ENCODE assay signal across 19 mouse cellular contexts in genomic region chr1:152394956-152395515, GRCm38 (mm10). TPM values are rescaled to one million over a fixed set of nuclear protein-coding genes. Genes with fewer than 3 reads are reported as not detected.
DNase-seq lines count a peak whose midpoint lies in the region; ATAC-seq and TF ChIP-seq lines count a peak whose summit lies in the region.
"Had no signal": no experiment of that assay in that cellular context is flagged by ENCODE, and none has a peak within 500 bp of the region (broad histone marks: within the 10 kb centered on the region; RNA-seq: fewer than 3 reads in every experiment).

No protein-coding gene starts in this region.

- ATAC-seq in kidney, embryonic 16.5 days (ENCODE audit: low FRiP score, low TSS enrichment): no peak
- peak; percentile 45 for ATAC-seq in lung, embryonic 16.5 days (ENCODE audit: low read depth)
- ATAC-seq: forebrain, embryonic 14.5 days had no signal

- 55% methylated on average over 4 of the region's 4 CpGs for WGBS in kidney, embryonic 16.5 days
- 61% methylated on average over 4 of the region's 4 CpGs for WGBS in lung, embryonic 16.5 days
- WGBS in lung, adult 2 months: 71% methylated on average over 4 of the region's 4 CpGs

- H3K9me3 ChIP-seq in kidney, embryonic 16.5 days (ENCODE audit: low read length): peaks cover 10% of the 10 kb centered on the region
- peaks cover 5% of the 10 kb centered on the region for H3K9me3 ChIP-seq in lung, embryonic 16.5 days (ENCODE audit: control insufficient read depth, low read length)
- H3K9me3 ChIP-seq: embryonic facial prominence, embryonic 15.5 days had no signal

- no peak overlapping the region for H3K4me2 ChIP-seq in kidney, embryonic 16.5 days (replicated peaks; ENCODE audit: low read depth, low read length)
- H3K4me2 ChIP-seq in lung, embryonic 16.5 days (ENCODE audit: low read depth, low read length): no peak overlapping the region
- H3K4me2 ChIP-seq: embryonic facial prominence, embryonic 15.5 days; heart, embryonic 13.5 days had no signal

- TF ChIP-seq POLR2A in lung, adult 2 months (IDR thresholded peaks at IDR 0.05; ENCODE audit: borderline replicate concordance, extremely low read depth, low read depth, low read length): no peak

- DNase-seq in kidney, adult 9 months: peak; percentile 56
- DNase-seq in lung, adult 2 months: no peak
- peak; percentile 17 for DNase-seq in lung, postnatal 25 days (ENCODE audit: low spot score)
- no peak for DNase-seq in frontal cortex, postnatal 10 days (ENCODE audit: low spot score in 2 of 2)
- DNase-seq: adrenal gland, adult 2 months; adrenal gland, postnatal 25 days; cerebellum, adult 18-20 months; cerebellum, postnatal 14 days; embryo, embryonic 11 days; gastrocnemius, postnatal 36 days; heart, adult 11 months; heart, postnatal 36 days had no signal

- no peaks in the 10 kb centered on the region for H3K36me3 ChIP-seq in kidney, embryonic 16.5 days (ENCODE audit: insufficient read depth, low read length)
- no peaks in the 10 kb centered on the region for H3K36me3 ChIP-seq in lung, embryonic 16.5 days (ENCODE audit: control insufficient read depth, insufficient read depth, low read length)
- H3K36me3 ChIP-seq: embryonic facial prominence, embryonic 15.5 days; forebrain, embryonic 10.5 days; heart, embryonic 13.5 days had no signal

- H3K27ac ChIP-seq in kidney, embryonic 16.5 days (ENCODE audit: low read length): no peak overlapping the region
- no peak overlapping the region for H3K27ac ChIP-seq in lung, embryonic 16.5 days (ENCODE audit: low read length)
- H3K27ac ChIP-seq: embryonic facial prominence, embryonic 15.5 days; forebrain, embryonic 10.5 days; heart, embryonic 13.5 days had no signal

- H3K4me3 ChIP-seq in kidney, embryonic 16.5 days (ENCODE audit: low read length): no peak overlapping the region
- no peak overlapping the region for H3K4me3 ChIP-seq in lung, embryonic 16.5 days (ENCODE audit: low read length)
- H3K4me3 ChIP-seq in lung, adult 2 months (replicated peaks; ENCODE audit: extremely low read depth, low read depth, low read length): no peak overlapping the region
- H3K4me3 ChIP-seq: embryonic facial prominence, embryonic 15.5 days; erythroblast, embryonic 14.5 days; forebrain, embryonic 10.5 days; heart, embryonic 13.5 days had no signal

- H3K4me1 ChIP-seq in kidney, embryonic 16.5 days (ENCODE audit: insufficient read depth, low read length): no peaks in the 10 kb centered on the region
- no peaks in the 10 kb centered on the region; the same call in 1 of the 2 replicates for H3K4me1 ChIP-seq in lung, embryonic 16.5 days (replicated peaks; ENCODE audit: control insufficient read depth, insufficient read depth, low read length)
- H3K4me1 ChIP-seq in lung, adult 2 months (ENCODE audit: control insufficient read depth, insufficient read depth, low read length): no peaks in the 10 kb centered on the region

- no peak overlapping the region for H3K9ac ChIP-seq in kidney, embryonic 16.5 days (replicated peaks; ENCODE audit: low read length)
- H3K9ac ChIP-seq in lung, embryonic 16.5 days (ENCODE audit: low read length): no peak overlapping the region
- H3K9ac ChIP-seq: embryonic facial prominence, embryonic 15.5 days; heart, embryonic 13.5 days had no signal

- peaks cover 3% of the 10 kb centered on the region; the same call in 1 of the 2 replicates for H3K27me3 ChIP-seq in kidney, embryonic 16.5 days (ENCODE audit: insufficient read depth, low read length)
- H3K27me3 ChIP-seq in lung, embryonic 16.5 days (ENCODE audit: control insufficient read depth, insufficient read depth, low read depth, low read length): no peaks in the 10 kb centered on the region
- H3K27me3 ChIP-seq: embryonic facial prominence, embryonic 15.5 days; heart, embryonic 13.5 days had no signal

- TF ChIP-seq CTCF in lung, adult 2 months (IDR thresholded peaks at IDR 0.05; ENCODE audit: insufficient read depth, low read length): no peak

RNA-seq across cellular contexts. Expression of gene Colgalt2, which starts 4.6 kb away (rescaled TPM):
- polyA plus RNA-seq in kidney, embryonic 16.5 days (2015; fragmentation: Nextera tagmentation; extraction: Ambion mirVana): 2.0 and 2.8 TPM in 2 replicates
- 1.1 and 1.3 TPM in 2 replicates for polyA plus RNA-seq in lung, embryonic 16.5 days (2015; fragmentation: Nextera tagmentation; extraction: Ambion mirVana)
- 12.8 and 17.3 TPM in 2 replicates for polyA plus RNA-seq in lung, adult 2 months (2012; rRNA removed)
- polyA plus RNA-seq: erythroblast, embryonic 14.5 days had no signal

RNA-seq across cellular contexts. Expression of gene Tsen15, which starts 8.5 kb away (rescaled TPM):
- polyA plus RNA-seq in kidney, embryonic 16.5 days (2015; fragmentation: Nextera tagmentation; extraction: Ambion mirVana): 88.0 and 94.5 TPM in 2 replicates
- 70.0 and 74.9 TPM in 2 replicates for polyA plus RNA-seq in lung, embryonic 16.5 days (2015; fragmentation: Nextera tagmentation; extraction: Ambion mirVana)
- polyA plus RNA-seq in lung, adult 2 months (2012; rRNA removed): 10.6 and 12.7 TPM in 2 replicates

Comparison
In these comparisons a context has a peak if more than half of its experiments do, and no peak if none do; other contexts are left out.
1. DNase-seq: peak in kidney, adult 9 months (single experiment) and lung, postnatal 25 days (single experiment); none in lung, adult 2 months (single experiment) and frontal cortex, postnatal 10 days (0 of 2).